Comparison of ENCODE assay signal across 9 mouse cellular contexts in genomic region chr14:64587699-64588434, GRCm38 (mm10).
DNase-seq lines count a peak whose midpoint lies in the region; ATAC-seq and TF ChIP-seq lines count a peak whose summit lies in the region.
"Had no signal": no experiment of that assay in that cellular context is flagged by ENCODE, and none has a peak within 500 bp of the region (broad histone marks: within the 10 kb centered on the region; RNA-seq: fewer than 3 reads in every experiment).

No protein-coding gene starts in this region.

- H3K27me3 ChIP-seq in liver, adult 2 months (ENCODE audit: control insufficient read depth, insufficient read depth, low read length) = peaks cover 25% of the 10 kb centered on the region
- H3K27me3 ChIP-seq in limb, embryonic 12.5 days = peaks cover 96% of the 10 kb centered on the region

- no peak overlapping the region for H3K27ac ChIP-seq in liver, adult 2 months (replicated peaks; ENCODE audit: insufficient read depth, low read depth, low read length)
- no peak overlapping the region for H3K27ac ChIP-seq in limb, embryonic 12.5 days

- WGBS in liver, adult 2 months = 3% methylated on average over 40 of the region's 40 CpGs
- 1% methylated on average over 39 of the region's 40 CpGs for WGBS in limb, embryonic 12.5 days

- peak overlapping the region; percentile 80 for H3K4me2 ChIP-seq in limb, embryonic 12.5 days

- intact Hi-C loops in gastrocnemius, postnatal 36 days (cut with DNase I) = no loop called here

- TF ChIP-seq POLR2A in liver, adult 2 months (IDR thresholded peaks at IDR 0.05; ENCODE audit: extremely low read depth, insufficient read depth, low read length) = no peak

- peaks cover 6% of the 10 kb centered on the region; the same call in 1 of the 2 replicates for H3K4me1 ChIP-seq in liver, adult 2 months (ENCODE audit: control insufficient read depth, insufficient read depth, low read length)
- H3K4me1 ChIP-seq in limb, embryonic 12.5 days (replicated peaks) = peaks cover 22% of the 10 kb centered on the region

- H3K79me2 ChIP-seq in liver, adult 2 months (ENCODE audit: control insufficient read depth, insufficient read depth, low read length) = no peaks in the 10 kb centered on the region

- H3K4me3 ChIP-seq in liver, adult 2 months (ENCODE audit: insufficient read depth, low read depth, low read length) = peak overlapping the region; percentile 44; the same call in 1 of the 2 replicates
- peak overlapping the region; percentile 46 for H3K4me3 ChIP-seq in limb, embryonic 12.5 days (replicated peaks)
- H3K4me3 ChIP-seq: myocyte had no signal

- TF ChIP-seq CTCF in liver, adult 2 months (IDR thresholded peaks at IDR 0.05; ENCODE audit: low read depth, low read length) = no peak

- no peaks in the 10 kb centered on the region for H3K36me3 ChIP-seq in liver, adult 2 months (ENCODE audit: control insufficient read depth, insufficient read depth, low read length)
- no peaks in the 10 kb centered on the region for H3K36me3 ChIP-seq in limb, embryonic 12.5 days

- no peak overlapping the region for H3K9ac ChIP-seq in liver, adult 2 months (ENCODE audit: low read depth, low read length)
- H3K9ac ChIP-seq in limb, embryonic 12.5 days (replicated peaks) = no peak overlapping the region; the same call in 1 of the 2 replicates

- no peak for DNase-seq in liver, adult 2 months (ENCODE audit: extremely low read depth, low read depth, low spot score)
- no peak for DNase-seq in liver
- peak; percentile 85 to 86 for DNase-seq in cerebellum, postnatal 14 days
- peak; percentile 80 to 82 for DNase-seq in frontal cortex, postnatal 36 days (ENCODE audit: low spot score in 2 of 2)
- DNase-seq in retina, postnatal 1 day = peak; percentile 90
- DNase-seq in gastrocnemius, postnatal 36 days = no peak

- no peaks in the 10 kb centered on the region for H3K9me3 ChIP-seq in limb, embryonic 12.5 days

- no peak for ATAC-seq in limb, embryonic 12.5 days (ENCODE audit: insufficient number of reproducible peaks, insufficient read depth, low FRiP score, low TSS enrichment, low read depth)
- ATAC-seq in erythroid progenitor cell, adult 5-6 weeks (replicated peaks; ENCODE audit: low FRiP score, poor library complexity, severe bottlenecking) = no peak

Comparison
In these comparisons a context has a peak if more than half of its experiments do, and no peak if none do; other contexts are left out.
1. DNase-seq: peak in cerebellum, postnatal 14 days (2 of 2), frontal cortex, postnatal 36 days (2 of 2) and retina, postnatal 1 day (single experiment); none in liver, adult 2 months (single experiment), liver (single experiment) and gastrocnemius, postnatal 36 days (0 of 2).